Mouse (Mus musculus): ENCODE results near the gene Nup93.

DNA sequence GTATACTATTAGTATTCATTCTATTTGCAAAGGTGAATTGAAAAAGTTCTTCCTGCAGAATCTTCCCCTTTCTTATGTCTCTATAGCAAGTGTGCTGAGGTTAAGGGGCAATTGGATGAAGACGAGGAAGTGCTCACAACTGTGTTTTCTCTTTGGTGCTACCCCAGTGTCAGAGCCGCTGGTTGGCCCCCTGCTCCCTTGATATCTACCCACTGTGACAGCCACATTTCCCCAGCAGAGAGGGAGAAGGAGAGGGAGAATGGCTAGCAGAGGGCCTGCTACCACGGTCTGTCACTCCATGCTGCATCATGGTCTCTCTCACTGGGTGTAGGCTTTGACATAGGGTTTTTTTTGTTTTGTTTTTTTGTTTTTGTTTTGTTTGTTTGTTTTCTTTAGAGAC, 58.2 kb downstream of the Nup93 start:
- TF ChIP-seq POLR2A (IDR thresholded peaks at IDR 0.05; ENCODE audit: borderline replicate concordance, low read depth, low read length) (no peak), CTCF (IDR thresholded peaks at IDR 0.05; ENCODE audit: low read depth, low read length) (no peak)
